Mouse (Mus musculus) embryonic facial prominence, embryonic 11.5 days (tissue): ENCODE data around the gene Mllt6. TPM values are rescaled to one million over a fixed set of nuclear protein-coding genes. Genes with fewer than 3 reads are reported as not detected.

Experiments used
- ATAC-seq: fragments of 200-750 bp; cut with Nextera tagmentation; replicated peaks from 2 replicates; pipeline ENCODE4 v1.8.0; 2017; ENCODE audit warnings: low read depth; ENCODE audit not compliant: insufficient number of reproducible peaks, low FRiP score, low TSS enrichment
- DNase-seq: peaks from one replicate; pipeline ENCODE4 v3.0.0-alpha.2; 2015; ENCODE audit warnings: low spot score
- H3K27ac ChIP-seq: fragments of 300-500 bp; sonication (generic); replicated peaks from 2 replicates; pipeline ENCODE4 v1.5.1; 2014; ENCODE audit warnings: mild to moderate bottlenecking, low read depth, low read length, control low read depth
- H3K27me3 ChIP-seq: fragments of 300-500 bp; sonication (generic); 2 replicates; pipeline ENCODE4 v1.6.1; 2014; ENCODE audit warnings: mild to moderate bottlenecking, low read length, moderate library complexity, mixed read lengths; ENCODE audit not compliant: control insufficient read depth, insufficient read depth
- H3K36me3 ChIP-seq: fragments of 300-500 bp; sonication (generic); replicated peaks from 2 replicates; pipeline ENCODE4 v1.6.1; 2014; ENCODE audit warnings: low read depth, mild to moderate bottlenecking, low read length, moderate library complexity, mixed read lengths; ENCODE audit not compliant: control insufficient read depth, insufficient read depth
- H3K4me1 ChIP-seq: fragments of 300-500 bp; sonication (generic); 2 replicates; pipeline ENCODE4 v1.6.1; 2014; ENCODE audit warnings: low read length, mixed read lengths; ENCODE audit not compliant: control insufficient read depth, insufficient read depth
- H3K4me2 ChIP-seq: fragments of 300-500 bp; sonication (generic); 2 replicates; pipeline ENCODE4 v1.6.1; 2014; ENCODE audit warnings: low read depth, mild to moderate bottlenecking, control low read depth, low read length, moderate library complexity
- H3K4me3 ChIP-seq: fragments of 300-500 bp; sonication (generic); 2 replicates; pipeline ENCODE4 v1.5.1; 2014; ENCODE audit warnings: low read depth, low read length, control low read depth
- H3K9ac ChIP-seq: fragments of 300-500 bp; sonication (generic); replicated peaks from 2 replicates; pipeline ENCODE4 v1.6.1; 2014; ENCODE audit warnings: mild to moderate bottlenecking, control low read depth, low read length
- H3K9me3 ChIP-seq: fragments of 300-500 bp; sonication (generic); replicated peaks from 2 replicates; pipeline ENCODE4 v1.6.1; 2016; ENCODE audit warnings: mild to moderate bottlenecking, low read length, inconsistent platforms, mixed read lengths; ENCODE audit not compliant: control insufficient read depth
- WGBS: fragments of 180-500 bp; shearing (Covaris S2); extraction: QIAGEN DNeasy Blood & Tissue Kit; methylation state at CpG from one replicate; pipeline ENCODE4 v1.1.7; 2014; 5-methylcytosine and 5-hydroxymethylcytosine counted together
- polyA plus RNA-seq: library from polyadenylated mRNA; unstranded; fragments of >200 nt; fragmentation: Nextera tagmentation; extraction: Ambion mirVana; gene quantifications from 2 replicates; pipeline ENCODE4 v1.2.1, GENCODE M21; 2014

Gene Mllt6
- polyA plus RNA-seq, 1 experiment from 2014 or later, result 3.7 TPM

- no peaks in the 10 kb centered on the region for H3K9me3 ChIP-seq
- H3K9ac ChIP-seq, result no peak overlapping the region
- 25% methylated on average over 2 of the region's 2 CpGs for WGBS
- no peak overlapping the region for H3K27ac ChIP-seq
- H3K36me3 ChIP-seq, result peaks cover 28% of the 10 kb centered on the region
- H3K4me3 ChIP-seq, result no peak overlapping the region
- H3K4me2 ChIP-seq, result no peak overlapping the region
- no peaks in the 10 kb centered on the region; the same call in none of the 2 replicates for H3K4me1 ChIP-seq
- H3K27me3 ChIP-seq, result no peaks in the 10 kb centered on the region
- no peak for ATAC-seq
- DNase-seq, result no peak
Measured at GRCm38 (mm10) chr11:97671177-97671527, 7.9 kb downstream of the Mllt6 start.

- DNase-seq, result no peak
- no peak for ATAC-seq
- Histone ChIP-seq H3K9me3 (no peaks in the 10 kb centered on the region), H3K4me2 (no peak overlapping the region), H3K4me1 (no peaks in the 10 kb centered on the region; the same call in none of the 2 replicates), H3K4me3 (no peak overlapping the region), H3K36me3 (peaks cover 28% of the 10 kb centered on the region), H3K9ac (no peak overlapping the region), H3K27me3 (no peaks in the 10 kb centered on the region), H3K27ac (no peak overlapping the region)
- 82% methylated on average over 11 of the region's 11 CpGs for WGBS
Measured at GRCm38 (mm10) chr11:97673148-97673547, 9.9 kb downstream of the Mllt6 start.

GRCm38 (mm10) chr11:97676050-97676754 lies 13.0 kb downstream of the Mllt6 start:
- Histone ChIP-seq H3K9me3 (no peaks in the 10 kb centered on the region), H3K27ac (no peak overlapping the region), H3K4me3 (no peak overlapping the region), H3K36me3 (peaks cover 25% of the 10 kb centered on the region), H3K4me2 (no peak overlapping the region), H3K4me1 (no peaks in the 10 kb centered on the region), H3K9ac (no peak overlapping the region), H3K27me3 (no peaks in the 10 kb centered on the region)
- 85% methylated on average over 15 of the region's 15 CpGs for WGBS
- ATAC-seq (no peak), DNase-seq (no peak)

GRCm38 (mm10) chr11:97677381-97677780 lies 14.2 kb downstream of the Mllt6 start:
- H3K27ac ChIP-seq, result no peak overlapping the region
- no peak overlapping the region for H3K4me3 ChIP-seq
- H3K27me3 ChIP-seq, result no peaks in the 10 kb centered on the region
- WGBS, result 65% methylated on average over 15 of the region's 15 CpGs
- DNase-seq (no peak), ATAC-seq (no peak)
- H3K4me2 ChIP-seq, result no peak overlapping the region
- no peak overlapping the region for H3K9ac ChIP-seq
- no peaks in the 10 kb centered on the region for H3K9me3 ChIP-seq
- H3K4me1 ChIP-seq, result no peaks in the 10 kb centered on the region
- H3K36me3 ChIP-seq, result peaks cover 24% of the 10 kb centered on the region

GRCm38 (mm10) chr11:97677842-97678241 lies 14.6 kb downstream of the Mllt6 start:
- no peak for DNase-seq
- Histone ChIP-seq H3K9ac (no peak overlapping the region), H3K4me2 (no peak overlapping the region), H3K27me3 (no peaks in the 10 kb centered on the region), H3K9me3 (no peaks in the 10 kb centered on the region), H3K27ac (no peak overlapping the region), H3K4me1 (no peaks in the 10 kb centered on the region), H3K36me3 (peaks cover 20% of the 10 kb centered on the region), H3K4me3 (no peak overlapping the region)
- WGBS, result 47% methylated on average over 8 of the region's 8 CpGs
- ATAC-seq, result no peak

- DNase-seq (no peak), ATAC-seq (no peak)
- 72% methylated on average over 15 of the region's 15 CpGs for WGBS
- H3K4me3 ChIP-seq, result no peak overlapping the region
- no peak overlapping the region for H3K27ac ChIP-seq
- peaks cover 17% of the 10 kb centered on the region for H3K36me3 ChIP-seq
- H3K4me1 ChIP-seq, result no peaks in the 10 kb centered on the region
- no peak overlapping the region for H3K4me2 ChIP-seq
- no peak overlapping the region for H3K9ac ChIP-seq
- H3K9me3 ChIP-seq, result no peaks in the 10 kb centered on the region
- no peaks in the 10 kb centered on the region for H3K27me3 ChIP-seq
Measured at GRCm38 (mm10) chr11:97678301-97678700, 15.1 kb downstream of the Mllt6 start.

- DNase-seq, result no peak
Measured at GRCm38 (mm10) chr11:97680430-97680829, 17.2 kb downstream of the Mllt6 start.

GRCm38 (mm10) chr11:97682504-97683055 lies 19.4 kb downstream of the Mllt6 start:
- WGBS, result 82% methylated on average over 6 of the region's 6 CpGs
- no peak for DNase-seq
- H3K36me3 ChIP-seq, result peaks cover 8% of the 10 kb centered on the region

More at GRCm38 (mm10) chr11:97680430-97680829, 17.2 kb downstream of the Mllt6 start:
- Histone ChIP-seq H3K4me1 (no peaks in the 10 kb centered on the region), H3K9ac (no peak overlapping the region), H3K36me3 (peaks cover 8% of the 10 kb centered on the region), H3K27me3 (no peaks in the 10 kb centered on the region), H3K27ac (no peak overlapping the region), H3K4me2 (no peak overlapping the region), H3K9me3 (no peaks in the 10 kb centered on the region), H3K4me3 (no peak overlapping the region)
- no peak for ATAC-seq
- WGBS, result 87% methylated on average over 12 of the region's 12 CpGs

More at GRCm38 (mm10) chr11:97682504-97683055, 19.4 kb downstream of the Mllt6 start:
- Histone ChIP-seq H3K9me3 (no peaks in the 10 kb centered on the region), H3K27me3 (no peaks in the 10 kb centered on the region), H3K4me3 (no peak overlapping the region), H3K9ac (no peak overlapping the region), H3K4me1 (0 out of 2 replicates have a peak, but pooled peaks cover 4% of the 10 kb centered on the region), H3K4me2 (no peak overlapping the region), H3K27ac (no peak overlapping the region)
- ATAC-seq, result no peak
